Mouse (Mus musculus): Measurements from ENCODE around the gene Tmem38b. TPM values are rescaled to one million over a fixed set of nuclear protein-coding genes. Genes with fewer than 3 reads are reported as not detected.

The Tmem38b gene
- 3.1 and 3.9 TPM in 2 replicates for total RNA-seq (2012; rRNA removed)
- polyA plus RNA-seq (2012; ENCODE audit: insufficient read depth in 1 of 2, insufficient read length in 2 of 2, low read depth in 1 of 2, low replicate concordance in 2 of 2, missing spikeins in 1 of 2), result 1 to 10 TPM in 1 of 2 experiments, not detected in 1; 5.9 TPM

DNA sequence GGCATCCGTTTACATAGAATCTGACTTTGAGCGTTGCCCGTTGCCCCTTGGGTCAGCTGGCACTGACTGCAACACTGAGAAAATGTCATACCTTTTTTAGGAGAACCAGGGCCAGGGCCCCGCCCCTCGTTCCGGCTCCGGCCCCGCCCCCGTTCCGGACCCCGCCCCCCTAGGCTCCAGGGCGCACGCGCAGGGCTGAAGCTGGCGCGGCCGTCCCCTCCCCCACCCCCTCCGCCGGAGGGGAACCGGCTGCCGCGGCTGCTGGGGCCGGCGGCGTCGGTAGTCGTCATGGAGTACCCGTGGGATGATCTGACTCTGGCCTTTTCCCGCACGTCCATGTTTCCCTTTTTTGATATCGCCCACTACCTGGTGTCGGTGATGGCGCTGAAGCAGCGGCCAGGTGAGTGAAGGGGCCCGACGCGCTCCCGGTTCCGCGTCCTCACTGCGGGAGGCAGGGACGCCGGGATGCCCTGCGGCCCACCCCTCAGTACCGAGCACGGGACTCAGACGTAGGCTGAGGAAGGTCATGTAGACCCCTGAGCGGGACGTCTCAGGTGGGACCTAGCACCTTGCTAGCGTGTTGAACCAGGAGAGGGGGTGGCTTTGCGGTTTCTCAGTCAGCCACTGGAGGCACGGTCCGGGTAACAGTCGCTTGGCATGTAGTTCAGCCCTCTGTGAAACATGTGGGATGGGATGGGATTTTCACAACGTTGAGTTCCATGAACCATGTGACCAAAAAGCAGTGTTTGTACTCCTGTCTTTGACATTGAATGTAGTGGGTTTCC lies at the start of gene Tmem38b:
Gene Tmem38b (plus strand): TSS at position 225 of the 785 bp plus-strand sequence.
- no peak for TF ChIP-seq USF2 (IDR thresholded peaks at IDR 0.05; ENCODE audit: borderline replicate concordance in 1 of 2, insufficient read depth in 1 of 2, low read depth in 1 of 2, low read length in 2 of 2)
- TF ChIP-seq MYB (IDR thresholded peaks at IDR 0.05; ENCODE audit: low read depth, low read length), result no peak
- 0 out of 2 replicates have a peak, but pooled peaks have one; percentile 54 for TF ChIP-seq ZMIZ1 (IDR thresholded peaks at IDR 0.05; ENCODE audit: low read depth, low read length)
- peak; percentile 83 for TF ChIP-seq NRF1 (IDR thresholded peaks at IDR 0.05; ENCODE audit: insufficient read depth, low read depth, low read length, poor library complexity, severe bottlenecking)
- 0 out of 2 replicates have a peak, but pooled peaks have one; percentile 15 for TF ChIP-seq BHLHE40 (IDR thresholded peaks at IDR 0.05; ENCODE audit: borderline replicate concordance, low read depth, low read length)
- TF ChIP-seq E2F4 (IDR thresholded peaks at IDR 0.05; ENCODE audit: borderline replicate concordance, low read depth, low read length), result no peak
- peak; percentile 35; the same call in 1 of the 2 replicates for TF ChIP-seq ETS1 (IDR thresholded peaks at IDR 0.05; ENCODE audit: low read depth, low read length)
- TF ChIP-seq POLR2A (IDR thresholded peaks at IDR 0.05; ENCODE audit: control insufficient read depth in 1 of 2, insufficient read depth in 1 of 2, low read depth in 1 of 2, low read length in 2 of 2, poor library complexity in 1 of 2), result peak; percentile 52 to 62; a peak in 2 of 4 replicates
- 0 out of 2 replicates have a peak, but pooled peaks have one; percentile 22 for TF ChIP-seq ELF1 (IDR thresholded peaks at IDR 0.05; ENCODE audit: low read depth, low read length)
- peak; percentile 23 for TF ChIP-seq MAX (IDR thresholded peaks at IDR 0.05; ENCODE audit: low read length)
- TF ChIP-seq MXI1 (IDR thresholded peaks at IDR 0.05; ENCODE audit: low read depth, low read length), result peak; percentile 86
- no peak for TF ChIP-seq GATA1 (IDR thresholded peaks at IDR 0.05; ENCODE audit: low read depth, low read length)
- peak; percentile 35; the same call in 1 of the 2 replicates for TF ChIP-seq MAZ (IDR thresholded peaks at IDR 0.05; ENCODE audit: low read depth, low read length)
- 0 out of 2 replicates have a peak, but pooled peaks have one; percentile 30 for TF ChIP-seq TBP (IDR thresholded peaks at IDR 0.05; ENCODE audit: low read depth, low read length)
- TF ChIP-seq GABPA (IDR thresholded peaks at IDR 0.05; ENCODE audit: low read depth, low read length), result no peak
- peak; percentile 45; the same call in 1 of the 2 replicates for TF ChIP-seq CHD2 (IDR thresholded peaks at IDR 0.05; ENCODE audit: low read length)
- peak; percentile 64 for TF ChIP-seq HCFC1 (IDR thresholded peaks at IDR 0.05; ENCODE audit: low read depth, low read length)
- TF ChIP-seq SMC3 (IDR thresholded peaks at IDR 0.05; ENCODE audit: low read depth, low read length), result no peak
- TF ChIP-seq USF1 (IDR thresholded peaks at IDR 0.05; ENCODE audit: low read depth, low read length), result peak; percentile 61; the same call in 1 of the 2 replicates
- H3K4me3 ChIP-seq (ENCODE audit: control insufficient read depth in 1 of 2, insufficient read depth in 1 of 2, low read depth in 2 of 2, low read length in 2 of 2), result peak within 1 kb of the TSS; percentile 97 to 100
- H3K27me3 ChIP-seq (ENCODE audit: control insufficient read depth in 1 of 2, insufficient read depth in 2 of 2, low read length in 2 of 2), result no peaks in the 10 kb centered on the region; a peak in 1 of 4 replicates
- peak within 1 kb of the TSS; percentile 74 for H3K9ac ChIP-seq (ENCODE audit: control insufficient read depth, low read depth, low read length, poor library complexity, severe bottlenecking)
- peak; percentile 81 for DNase-seq (ENCODE audit: low read depth, low spot score)
- H3K79me2 ChIP-seq (ENCODE audit: control insufficient read depth, insufficient read depth, low read length, poor library complexity), result peaks cover 4% of the 10 kb centered on the region
- peak within 1 kb of the TSS; percentile 49 for H3K27ac ChIP-seq (ENCODE audit: control insufficient read depth, low read depth, low read length)
- H3K4me1 ChIP-seq (ENCODE audit: control insufficient read depth in 1 of 2, insufficient read depth in 2 of 2, low read length in 2 of 2), result peaks cover 5 to 6% of the 10 kb centered on the region in 2 experiments; a peak in 3 of 4 replicates
- no peaks in the 10 kb centered on the region for H3K9me3 ChIP-seq (replicated peaks; ENCODE audit: insufficient read depth, low read length)
- peaks cover 0 to 6% of the 10 kb centered on the region in 2 experiments; a peak in 2 of 4 replicates for H3K36me3 ChIP-seq (ENCODE audit: control insufficient read depth in 1 of 2, insufficient read depth in 2 of 2, low read length in 2 of 2)

Measured in MEL (cell line).